Mouse (Mus musculus) stomach, embryonic 14.5 days (tissue): ENCODE data around the gene Dytn. TPM values are rescaled to one million over a fixed set of nuclear protein-coding genes. Genes with fewer than 3 reads are reported as not detected.

Experiments
- ATAC-seq: fragments of 200-750 bp; cut with Nextera tagmentation; 2 replicates; pipeline ENCODE4 v1.8.0; 2017; ENCODE audit warnings: low read depth, moderate TSS enrichment; ENCODE audit not compliant: insufficient number of reproducible peaks, insufficient read depth, low FRiP score
- H3K27ac ChIP-seq: fragments of 300-500 bp; sonication (generic); 2 replicates; pipeline ENCODE4 v1.5.1; 2014; ENCODE audit warnings: mild to moderate bottlenecking, low read length, moderate library complexity, mixed read lengths
- H3K27me3 ChIP-seq: fragments of 300-500 bp; sonication (generic); 2 replicates; pipeline ENCODE4 v1.6.1; 2014; ENCODE audit warnings: low read length, control low read depth, mixed read lengths; ENCODE audit not compliant: control insufficient read depth, insufficient read depth
- H3K36me3 ChIP-seq: fragments of 300-500 bp; sonication (generic); 2 replicates; pipeline ENCODE4 v1.6.1; 2014; ENCODE audit warnings: mild to moderate bottlenecking, control low read depth, low read length, moderate library complexity, mixed read lengths; ENCODE audit not compliant: control insufficient read depth, insufficient read depth
- H3K4me1 ChIP-seq: fragments of 300-500 bp; sonication (generic); 2 replicates; pipeline ENCODE4 v1.6.1; 2014; ENCODE audit warnings: low read length, control low read depth, mixed read lengths; ENCODE audit not compliant: control insufficient read depth, insufficient read depth
- H3K4me2 ChIP-seq: fragments of 300-500 bp; sonication (generic); replicated peaks from 2 replicates; pipeline ENCODE4 v1.6.1; 2014; ENCODE audit warnings: low read depth, low read length, control low read depth
- H3K4me3 ChIP-seq: fragments of 300-500 bp; sonication (generic); 2 replicates; pipeline ENCODE4 v1.5.1; 2014; ENCODE audit warnings: low read depth, low read length, control low read depth
- H3K9ac ChIP-seq: fragments of 300-500 bp; sonication (generic); replicated peaks from 2 replicates; pipeline ENCODE4 v1.6.1; 2014; ENCODE audit warnings: low read depth, mild to moderate bottlenecking, control low read depth, low read length, moderate library complexity, mixed read lengths
- H3K9me3 ChIP-seq: fragments of 300-500 bp; sonication (generic); 2 replicates; pipeline ENCODE4 v1.6.1; 2016; ENCODE audit warnings: low read depth, low read length, control low read depth; ENCODE audit not compliant: control insufficient read depth
- WGBS: fragments of 180-500 bp; shearing (Covaris S2); extraction: QIAGEN DNeasy Blood & Tissue Kit; methylation state at CpG from one replicate; pipeline ENCODE4 v1.1.7; 2014; 5-methylcytosine and 5-hydroxymethylcytosine counted together
- polyA plus RNA-seq: library from polyadenylated mRNA; unstranded; fragments of >200 nt; fragmentation: Nextera tagmentation; extraction: Ambion mirVana; gene quantifications from 2 replicates; pipeline ENCODE4 v1.2.1, GENCODE M21; 2014

Dytn gene
- polyA plus RNA-seq, 1 experiment from 2014 or later: not detected

DNA sequence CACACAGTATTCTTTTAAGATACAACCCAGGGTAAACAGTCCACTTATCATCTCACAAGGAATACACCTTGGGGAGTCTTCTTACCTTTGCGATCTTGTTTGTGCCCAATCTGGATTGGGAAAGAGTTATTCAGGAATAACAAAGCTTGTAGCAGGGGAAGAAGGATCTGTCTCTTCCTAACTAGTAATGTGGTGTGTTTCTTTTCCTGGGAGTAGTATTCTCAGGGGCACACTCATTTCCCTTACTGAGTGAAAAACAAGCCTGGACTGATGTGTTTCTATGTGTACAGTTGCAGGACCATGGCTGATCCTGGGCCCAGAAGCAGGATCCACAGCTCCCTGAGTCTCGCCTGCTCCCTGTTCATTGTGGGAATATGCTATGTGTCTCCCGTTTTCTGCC, 71.1 kb downstream of the Dytn start, which contains the start of gene Gm39653:
Gene Gm39653 (plus strand): TSS at position 301 of the 400 bp plus-strand sequence.
- Histone ChIP-seq H3K4me3 (no peak within 1 kb of the TSS), H3K27me3 (no peaks in the 10 kb centered on the region), H3K9me3 (no peaks in the 10 kb centered on the region), H3K4me1 (no peaks in the 10 kb centered on the region), H3K36me3 (no peaks in the 10 kb centered on the region), H3K9ac (no peak within 1 kb of the TSS), H3K27ac (no peak within 1 kb of the TSS), H3K4me2 (no peak within 1 kb of the TSS)
- no peak for ATAC-seq
- 76% methylated on average over 3 of the region's 3 CpGs for WGBS

- under 1% methylated on average over 11 of the region's 11 CpGs for WGBS
- no peak overlapping the region for H3K4me3 ChIP-seq
- H3K9me3 ChIP-seq: no peaks in the 10 kb centered on the region
- H3K36me3 ChIP-seq: no peaks in the 10 kb centered on the region
- no peak overlapping the region for H3K27ac ChIP-seq
- no peak overlapping the region for H3K9ac ChIP-seq
- ATAC-seq: no peak
- no peaks in the 10 kb centered on the region for H3K27me3 ChIP-seq
- no peaks in the 10 kb centered on the region for H3K4me1 ChIP-seq
- no peak overlapping the region for H3K4me2 ChIP-seq
These were observed 72.1 kb downstream of the Dytn start for GRCm38 (mm10) chr1:63614594-63614993.

- H3K27ac ChIP-seq: no peak overlapping the region
- H3K9me3 ChIP-seq: no peaks in the 10 kb centered on the region
- WGBS: 94% methylated on average over 4 of the region's 4 CpGs
- no peak for ATAC-seq
- H3K9ac ChIP-seq: no peak overlapping the region
- H3K4me1 ChIP-seq: no peaks in the 10 kb centered on the region
- no peak overlapping the region for H3K4me3 ChIP-seq
- no peaks in the 10 kb centered on the region for H3K27me3 ChIP-seq
- H3K36me3 ChIP-seq: no peaks in the 10 kb centered on the region
- H3K4me2 ChIP-seq: no peak overlapping the region
These were observed 77.1 kb downstream of the Dytn start for GRCm38 (mm10) chr1:63609613-63610012.

- H3K36me3 ChIP-seq: no peaks in the 10 kb centered on the region
- ATAC-seq: no peak
- H3K9ac ChIP-seq: no peak overlapping the region
- no peak overlapping the region for H3K27ac ChIP-seq
- no peak overlapping the region for H3K4me2 ChIP-seq
- H3K9me3 ChIP-seq: no peaks in the 10 kb centered on the region
- no peak overlapping the region for H3K4me3 ChIP-seq
- 11% methylated on average over 3 of the region's 3 CpGs for WGBS
- H3K27me3 ChIP-seq: no peaks in the 10 kb centered on the region
- no peaks in the 10 kb centered on the region for H3K4me1 ChIP-seq
These were observed 82.7 kb downstream of the Dytn start for GRCm38 (mm10) chr1:63603870-63604500.

- H3K27ac ChIP-seq: no peak overlapping the region
These were observed 99.9 kb downstream of the Dytn start for GRCm38 (mm10) chr1:63586869-63587268.

GRCm38 (mm10) chr1:63579153-63579552, 107.6 kb downstream of the Dytn start:
- Histone ChIP-seq H3K9ac (no peak overlapping the region), H3K36me3 (no peaks in the 10 kb centered on the region), H3K27me3 (no peaks in the 10 kb centered on the region), H3K4me2 (no peak overlapping the region), H3K9me3 (no peaks in the 10 kb centered on the region), H3K4me3 (no peak overlapping the region), H3K27ac (no peak overlapping the region), H3K4me1 (no peaks in the 10 kb centered on the region)
- WGBS: 75% methylated on average over 8 of the region's 8 CpGs
- no peak for ATAC-seq

More at GRCm38 (mm10) chr1:63586869-63587268, 99.9 kb downstream of the Dytn start:
- Histone ChIP-seq H3K4me1 (no peaks in the 10 kb centered on the region), H3K36me3 (no peaks in the 10 kb centered on the region), H3K9ac (no peak overlapping the region), H3K4me2 (no peak overlapping the region), H3K27me3 (no peaks in the 10 kb centered on the region), H3K9me3 (no peaks in the 10 kb centered on the region), H3K4me3 (no peak overlapping the region)
- 74% methylated on average over 7 of the region's 7 CpGs for WGBS
- ATAC-seq: peak; percentile 18; the same call in 1 of the 2 replicates

GRCm38 (mm10) chr1:63576803-63577202, 109.9 kb downstream of the Dytn start:
- Histone ChIP-seq H3K4me3 (no peak overlapping the region), H3K27ac (no peak overlapping the region), H3K9me3 (no peaks in the 10 kb centered on the region), H3K36me3 (no peaks in the 10 kb centered on the region), H3K4me1 (no peaks in the 10 kb centered on the region), H3K27me3 (no peaks in the 10 kb centered on the region), H3K4me2 (no peak overlapping the region), H3K9ac (no peak overlapping the region)
- ATAC-seq: no peak
- WGBS: 69% methylated on average over 5 of the region's 5 CpGs

- no peak for ATAC-seq
- no peaks in the 10 kb centered on the region for H3K27me3 ChIP-seq
- H3K4me3 ChIP-seq: no peak overlapping the region
- no peak overlapping the region for H3K4me2 ChIP-seq
- no peak overlapping the region for H3K27ac ChIP-seq
- H3K36me3 ChIP-seq: no peaks in the 10 kb centered on the region
- H3K4me1 ChIP-seq: no peaks in the 10 kb centered on the region
- no peaks in the 10 kb centered on the region for H3K9me3 ChIP-seq
- no peak overlapping the region for H3K9ac ChIP-seq
- WGBS: 42% methylated on average over 12 of the region's 12 CpGs
These were observed 112.7 kb downstream of the Dytn start for GRCm38 (mm10) chr1:63573864-63574611.
